Mouse (Mus musculus): ENCODE data around the gene Dffa. TPM values are rescaled to one million over a fixed set of nuclear protein-coding genes. Genes with fewer than 3 reads are reported as not detected.

Dffa gene
- total and polyA plus RNA-seq, 3 experiments, result 12.6 to 23.1 (median 12.7) TPM

DNA sequence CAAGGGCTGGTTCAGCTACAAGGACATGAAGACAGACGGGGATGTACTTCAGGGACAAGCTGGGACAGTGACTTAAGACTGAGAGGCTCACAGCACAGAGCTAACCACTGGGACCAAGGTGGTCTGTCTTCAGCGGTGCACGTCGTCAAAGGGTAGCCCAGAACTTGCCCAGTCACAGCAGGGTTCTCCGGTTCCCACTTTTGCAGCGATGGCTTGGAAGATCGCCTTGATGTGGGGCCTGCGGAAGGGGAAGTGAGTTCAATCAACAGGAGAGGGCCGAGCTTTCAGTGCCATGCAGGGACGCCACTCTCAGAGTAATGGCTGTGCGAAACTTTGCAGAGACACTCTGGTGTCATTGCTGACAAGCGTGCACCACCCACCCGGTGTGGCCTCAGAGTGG, 55.9 kb downstream of the Dffa start:
- peaks cover 99% of the 10 kb centered on the region for H3K36me3 ChIP-seq (replicated peaks)
- H3K4me3 ChIP-seq (ENCODE audit: low read depth, low read length), result no peak overlapping the region
- H3K27me3 ChIP-seq (ENCODE audit: insufficient read depth, low read length), result no peaks in the 10 kb centered on the region
- no peak for DNase-seq (ENCODE audit: low spot score)
- ATAC-seq (ENCODE audit: extremely low read depth, insufficient number of reproducible peaks, low FRiP score, poor library complexity, severe bottlenecking), result no peak
- no peak for TF ChIP-seq GATA2 (IDR thresholded peaks at IDR 0.05; ENCODE audit: borderline replicate concordance, low read depth, low read length)
- TF ChIP-seq POLR2AphosphoS5 (IDR thresholded peaks at IDR 0.05; ENCODE audit: insufficient replicate concordance, low read depth, low read length), result no peak
- no peak for TF ChIP-seq TAL1 (conservative IDR thresholded peaks at IDR 0.05; ENCODE audit: low read depth, low read length)
- TF ChIP-seq CTCF (IDR thresholded peaks at IDR 0.05; ENCODE audit: low read depth, low read length), result no peak
- no peak for TF ChIP-seq GATA1 (IDR thresholded peaks at IDR 0.05; ENCODE audit: borderline replicate concordance, low read length)
- peaks cover 3% of the 10 kb centered on the region; the same call in 1 of the 2 replicates for H3K9me3 ChIP-seq (replicated peaks)
- H3K4me1 ChIP-seq (ENCODE audit: insufficient read depth, low read depth, low read length), result peaks cover 51% of the 10 kb centered on the region

DNA sequence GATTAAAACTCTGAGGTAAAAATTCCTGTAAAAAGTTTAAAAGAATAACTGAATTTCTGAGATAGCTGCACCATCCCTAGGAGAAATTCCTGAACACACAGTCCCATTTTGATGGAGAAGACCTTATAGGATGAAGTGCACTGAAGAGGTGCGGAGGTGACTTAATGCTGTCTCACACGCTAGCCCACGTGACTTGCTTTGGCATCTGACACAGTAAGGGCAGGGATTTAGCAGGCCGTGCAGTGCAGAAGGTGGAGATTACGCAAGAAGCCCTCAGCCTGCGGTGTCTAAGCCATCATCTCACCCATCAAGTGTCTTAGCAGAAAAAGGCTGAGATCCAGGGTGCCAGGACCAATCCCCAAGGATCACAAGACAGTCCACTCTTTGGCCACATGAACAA, 57.2 kb downstream of the Dffa start:
- H3K9me3 ChIP-seq (replicated peaks), result no peaks in the 10 kb centered on the region
- no peak for DNase-seq (ENCODE audit: low spot score)
- no peak for ATAC-seq (ENCODE audit: extremely low read depth, insufficient number of reproducible peaks, low FRiP score, poor library complexity, severe bottlenecking)
- H3K4me1 ChIP-seq (ENCODE audit: insufficient read depth, low read depth, low read length), result peaks cover 63% of the 10 kb centered on the region
- H3K27me3 ChIP-seq (ENCODE audit: insufficient read depth, low read length), result no peaks in the 10 kb centered on the region
- TF ChIP-seq GATA1 (IDR thresholded peaks at IDR 0.05; ENCODE audit: borderline replicate concordance, low read length) (no peak), CTCF (IDR thresholded peaks at IDR 0.05; ENCODE audit: low read depth, low read length) (no peak), POLR2AphosphoS5 (IDR thresholded peaks at IDR 0.05; ENCODE audit: insufficient replicate concordance, low read depth, low read length) (no peak), TAL1 (conservative IDR thresholded peaks at IDR 0.05; ENCODE audit: low read depth, low read length) (no peak), GATA2 (IDR thresholded peaks at IDR 0.05; ENCODE audit: borderline replicate concordance, low read depth, low read length) (no peak)
- H3K36me3 ChIP-seq (replicated peaks), result peaks cover 94% of the 10 kb centered on the region
- H3K4me3 ChIP-seq (ENCODE audit: low read depth, low read length), result no peak overlapping the region

DNA sequence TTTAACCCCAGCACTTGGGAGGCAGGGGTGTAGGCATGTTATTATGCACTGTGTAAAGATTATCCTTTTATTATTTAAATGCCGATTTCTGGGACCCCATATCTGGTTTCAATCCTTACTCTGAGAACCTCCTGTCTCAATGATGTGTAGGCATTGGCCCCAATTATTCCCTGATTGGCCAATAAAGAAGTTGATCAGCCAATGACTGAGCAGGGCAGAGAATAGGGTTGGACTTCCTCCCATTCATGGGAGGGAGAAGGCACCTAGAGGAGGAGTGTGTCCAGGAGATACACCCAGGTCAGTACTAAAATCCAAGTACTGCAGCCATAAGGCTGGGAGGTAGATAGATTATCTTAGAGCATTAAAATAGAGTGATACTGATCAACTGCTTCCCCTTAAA, 59.2 kb downstream of the Dffa start:
- ATAC-seq (ENCODE audit: extremely low read depth, insufficient number of reproducible peaks, low FRiP score, poor library complexity, severe bottlenecking), result no peak; the same call in 1 of the 2 replicates
- peaks cover 73% of the 10 kb centered on the region for H3K36me3 ChIP-seq (replicated peaks)

DNA sequence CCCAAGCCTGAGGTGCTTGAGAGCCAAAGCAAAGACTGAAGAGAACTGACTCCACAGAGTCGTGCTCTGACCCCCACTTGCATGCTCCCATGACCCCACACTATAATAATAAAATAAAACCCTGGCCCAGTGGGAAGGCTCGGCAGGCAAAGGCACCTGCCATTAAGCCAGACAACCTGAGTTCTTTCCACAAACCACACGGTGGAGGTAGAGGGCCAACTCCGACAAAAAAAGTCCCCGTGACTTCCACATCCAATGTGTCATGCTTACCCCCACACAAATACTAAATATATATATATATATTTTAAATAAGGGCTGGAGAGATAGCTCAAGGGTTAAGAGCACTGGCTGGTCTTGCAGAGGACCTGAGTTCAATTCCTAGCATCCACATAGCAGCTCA, 60.2 kb downstream of the Dffa start:
- H3K4me3 ChIP-seq (ENCODE audit: low read depth, low read length), result peak overlapping the region; percentile 41; the same call in 1 of the 2 replicates
- no peak for TF ChIP-seq POLR2AphosphoS5 (IDR thresholded peaks at IDR 0.05; ENCODE audit: insufficient replicate concordance, low read depth, low read length)
- no peak for TF ChIP-seq TAL1 (conservative IDR thresholded peaks at IDR 0.05; ENCODE audit: low read depth, low read length)
- TF ChIP-seq GATA1 (IDR thresholded peaks at IDR 0.05; ENCODE audit: borderline replicate concordance, low read length), result no peak
- TF ChIP-seq GATA2 (IDR thresholded peaks at IDR 0.05; ENCODE audit: borderline replicate concordance, low read depth, low read length), result no peak
- no peak for TF ChIP-seq CTCF (IDR thresholded peaks at IDR 0.05; ENCODE audit: low read depth, low read length)
- H3K9me3 ChIP-seq (replicated peaks), result no peaks in the 10 kb centered on the region
- DNase-seq (ENCODE audit: low spot score), result no peak
- peaks cover 66% of the 10 kb centered on the region for H3K36me3 ChIP-seq (replicated peaks)
- H3K27me3 ChIP-seq (ENCODE audit: insufficient read depth, low read length), result no peaks in the 10 kb centered on the region
- no peak for ATAC-seq (ENCODE audit: extremely low read depth, insufficient number of reproducible peaks, low FRiP score, poor library complexity, severe bottlenecking)
- peaks cover 68% of the 10 kb centered on the region for H3K4me1 ChIP-seq (ENCODE audit: insufficient read depth, low read depth, low read length)

More for the DNA sequence above, 59.2 kb downstream of the Dffa start:
- TF ChIP-seq POLR2AphosphoS5 (IDR thresholded peaks at IDR 0.05; ENCODE audit: insufficient replicate concordance, low read depth, low read length), result no peak
- TF ChIP-seq GATA1 (IDR thresholded peaks at IDR 0.05; ENCODE audit: borderline replicate concordance, low read length), result no peak
- TF ChIP-seq CTCF (IDR thresholded peaks at IDR 0.05; ENCODE audit: low read depth, low read length), result no peak
- no peak for TF ChIP-seq TAL1 (conservative IDR thresholded peaks at IDR 0.05; ENCODE audit: low read depth, low read length)
- TF ChIP-seq GATA2 (IDR thresholded peaks at IDR 0.05; ENCODE audit: borderline replicate concordance, low read depth, low read length), result no peak
- Histone ChIP-seq H3K4me3 (ENCODE audit: low read depth, low read length) (no peak overlapping the region), H3K9me3 (replicated peaks) (no peaks in the 10 kb centered on the region), H3K27me3 (ENCODE audit: insufficient read depth, low read length) (no peaks in the 10 kb centered on the region), H3K4me1 (ENCODE audit: insufficient read depth, low read depth, low read length) (peaks cover 68% of the 10 kb centered on the region)
- DNase-seq (ENCODE audit: low spot score), result peak; percentile 40

DNA sequence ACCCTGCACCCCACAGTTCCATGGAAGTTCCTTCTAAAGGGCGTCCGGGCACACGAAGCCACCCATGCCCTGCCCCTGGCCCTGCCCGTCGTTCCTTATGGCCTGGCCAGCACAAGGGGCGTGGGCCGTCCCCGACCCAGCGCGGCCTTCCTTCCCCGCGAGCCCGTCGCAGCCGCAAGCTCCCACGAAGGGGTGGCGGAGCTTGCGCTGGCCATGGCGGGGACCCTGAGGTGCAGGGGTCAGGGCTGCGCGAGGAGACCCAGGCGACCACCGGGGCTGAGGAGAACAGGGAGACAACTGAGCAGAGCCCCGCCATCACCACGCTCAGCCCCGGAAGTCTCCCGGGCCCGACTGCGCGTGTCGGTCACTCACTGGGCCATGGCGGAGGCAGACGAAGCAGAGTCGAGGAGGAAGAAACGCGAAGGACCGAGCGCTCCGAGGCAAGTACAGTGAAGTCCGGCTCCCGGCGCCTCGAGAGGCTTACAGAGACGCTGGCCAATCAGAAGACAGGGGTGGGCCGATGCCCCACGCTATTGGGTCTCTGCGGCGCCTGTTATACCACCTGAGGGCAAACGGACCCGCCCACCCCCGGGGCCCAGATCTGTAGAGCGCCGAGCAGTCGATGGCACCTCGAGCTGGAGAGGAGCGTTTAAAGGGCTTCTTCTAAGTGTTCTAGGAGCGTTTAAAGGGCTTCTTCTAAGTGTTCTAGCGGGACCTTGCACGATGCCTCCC, 62.4 kb downstream of the Dffa start, which contains the start of gene Pgd:
TSS of gene Pgd (minus strand) at position 557 of the 732 bp plus-strand sequence.
- no peaks in the 10 kb centered on the region for H3K27me3 ChIP-seq (ENCODE audit: insufficient read depth, low read length)
- TF ChIP-seq GATA1 (IDR thresholded peaks at IDR 0.05; ENCODE audit: borderline replicate concordance, low read length) (no peak), CTCF (IDR thresholded peaks at IDR 0.05; ENCODE audit: low read depth, low read length) (no peak), GATA2 (IDR thresholded peaks at IDR 0.05; ENCODE audit: borderline replicate concordance, low read depth, low read length) (no peak), TAL1 (conservative IDR thresholded peaks at IDR 0.05; ENCODE audit: low read depth, low read length) (no peak), POLR2AphosphoS5 (IDR thresholded peaks at IDR 0.05; ENCODE audit: insufficient replicate concordance, low read depth, low read length) (no peak)
- H3K36me3 ChIP-seq (replicated peaks), result peaks cover 51% of the 10 kb centered on the region
- H3K4me1 ChIP-seq (ENCODE audit: insufficient read depth, low read depth, low read length), result peaks cover 75% of the 10 kb centered on the region
- H3K4me3 ChIP-seq (ENCODE audit: low read depth, low read length), result peak within 1 kb of the TSS; percentile 96
- DNase-seq (ENCODE audit: low spot score) (peak; percentile 99), ATAC-seq (ENCODE audit: extremely low read depth, insufficient number of reproducible peaks, low FRiP score, poor library complexity, severe bottlenecking) (peak; percentile 94)
- H3K9me3 ChIP-seq (replicated peaks), result no peaks in the 10 kb centered on the region

DNA sequence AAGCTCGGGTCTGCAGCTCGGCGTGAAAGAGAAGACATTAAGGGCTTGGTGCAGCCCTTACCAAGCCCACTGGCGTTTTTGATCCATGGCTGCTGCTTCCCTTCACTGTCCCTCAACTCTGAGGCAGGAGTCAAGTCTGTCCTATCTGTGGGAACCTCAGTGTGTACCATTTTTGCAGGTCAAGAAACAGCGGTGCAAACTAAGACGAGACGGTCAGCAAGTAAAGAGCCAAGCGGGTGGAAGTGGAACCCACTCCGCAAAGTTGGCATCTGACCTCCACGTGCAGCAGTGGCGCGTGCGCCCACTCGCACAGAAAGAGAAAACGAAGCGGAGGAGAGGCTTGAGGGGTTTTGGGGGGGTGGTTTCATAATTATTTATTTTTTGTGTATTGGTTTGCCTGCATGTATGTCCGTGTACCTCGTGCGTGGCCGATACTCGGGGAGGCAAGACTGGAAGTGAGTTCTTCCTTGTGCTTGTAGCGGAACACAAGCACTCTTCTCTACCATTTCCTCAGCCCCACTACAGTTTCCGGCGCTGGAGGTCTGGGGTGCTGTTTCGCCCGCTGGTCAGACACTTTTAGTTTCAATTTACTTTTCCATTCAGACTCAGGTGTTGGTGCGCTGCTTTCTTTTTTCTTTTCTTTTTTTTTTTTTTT, 63.1 kb downstream of the Dffa start:
- TF ChIP-seq GATA2 (IDR thresholded peaks at IDR 0.05; ENCODE audit: borderline replicate concordance, low read depth, low read length) (no peak), GATA1 (IDR thresholded peaks at IDR 0.05; ENCODE audit: borderline replicate concordance, low read length) (no peak), TAL1 (conservative IDR thresholded peaks at IDR 0.05; ENCODE audit: low read depth, low read length) (no peak), POLR2AphosphoS5 (IDR thresholded peaks at IDR 0.05; ENCODE audit: insufficient replicate concordance, low read depth, low read length) (no peak), CTCF (IDR thresholded peaks at IDR 0.05; ENCODE audit: low read depth, low read length) (no peak)
- ATAC-seq (ENCODE audit: extremely low read depth, insufficient number of reproducible peaks, low FRiP score, poor library complexity, severe bottlenecking) (peak; percentile 11; the same call in 1 of the 2 replicates), DNase-seq (ENCODE audit: low spot score) (peak; percentile 35)
- H3K4me1 ChIP-seq (ENCODE audit: insufficient read depth, low read depth, low read length), result peaks cover 76% of the 10 kb centered on the region
- H3K9me3 ChIP-seq (replicated peaks), result no peaks in the 10 kb centered on the region
- peak overlapping the region; percentile 96 for H3K4me3 ChIP-seq (ENCODE audit: low read depth, low read length)
- no peaks in the 10 kb centered on the region for H3K27me3 ChIP-seq (ENCODE audit: insufficient read depth, low read length)
- peaks cover 44% of the 10 kb centered on the region for H3K36me3 ChIP-seq (replicated peaks)

All from G1E (cell line).